Mouse (Mus musculus) adrenal gland, postnatal 25 days (tissue): ENCODE data around the gene Isoc2a. TPM values are rescaled to one million over a fixed set of nuclear protein-coding genes. Genes with fewer than 3 reads are reported as not detected.

Source experiments
- DNase-seq: peaks from one replicate; pipeline ENCODE4 v3.0.0; 2021; ENCODE audit warnings: mixed read lengths
- total RNA-seq: library from RNA; stranded (reverse); gene quantifications from 2 replicates; pipeline ENCODE4 v1.2.3, GENCODE M21; 2021

Gene Isoc2a
- total RNA-seq, 1 experiment from 2014 or later: 48.2 TPM

- DNase-seq: no peak
Measured at GRCm38 (mm10) chr7:4918681-4919080, 41.7 kb downstream of the Isoc2a start.

- DNase-seq: no peak
Measured at GRCm38 (mm10) chr7:4919096-4919495, 42.1 kb downstream of the Isoc2a start.

GRCm38 (mm10) chr7:4919971-4920370 is 43.0 kb downstream of the Isoc2a start:
- no peak for DNase-seq

GRCm38 (mm10) chr7:4920496-4920895 is 43.5 kb downstream of the Isoc2a start:
- no peak for DNase-seq

- no peak for DNase-seq
Measured at GRCm38 (mm10) chr7:4920976-4921823, 44.2 kb downstream of the Isoc2a start.

GRCm38 (mm10) chr7:4921824-4922482 is 45.0 kb downstream of the Isoc2a start, which contains the start of gene Nat14:
Nat14 (plus strand) TSS chr7:4922028.
- DNase-seq: no peak

- DNase-seq: peak; percentile 66
Measured at GRCm38 (mm10) chr7:4922508-4922907, 45.6 kb downstream of the Isoc2a start.

- DNase-seq: peak; percentile 44
Measured at GRCm38 (mm10) chr7:4922931-4923565, 46.1 kb downstream of the Isoc2a start.

GRCm38 (mm10) chr7:4923586-4924364 is 46.8 kb downstream of the Isoc2a start:
- DNase-seq: peak; percentile 71

GRCm38 (mm10) chr7:4924483-4924882 is 47.5 kb downstream of the Isoc2a start:
- no peak for DNase-seq

- DNase-seq: peak; percentile 39
Measured at GRCm38 (mm10) chr7:4924891-4925301, 47.9 kb downstream of the Isoc2a start.

- DNase-seq: no peak
Measured at GRCm38 (mm10) chr7:4925441-4926381, 48.8 kb downstream of the Isoc2a start, which contains the start of gene Ssc5d. Ssc5d (plus strand) TSS chr7:4925785.

- DNase-seq: no peak
Measured at GRCm38 (mm10) chr7:4926849-4927248, 49.9 kb downstream of the Isoc2a start.

GRCm38 (mm10) chr7:4927711-4928110 is 50.8 kb downstream of the Isoc2a start:
- DNase-seq: no peak

- DNase-seq: no peak
Measured at GRCm38 (mm10) chr7:4928323-4928722, 51.4 kb downstream of the Isoc2a start.

- no peak for DNase-seq
Measured at GRCm38 (mm10) chr7:4933103-4933502, 56.1 kb downstream of the Isoc2a start.

GRCm38 (mm10) chr7:4934160-4934914 is 57.4 kb downstream of the Isoc2a start:
- DNase-seq: no peak

GRCm38 (mm10) chr7:4936832-4937231 is 59.9 kb downstream of the Isoc2a start:
- DNase-seq: no peak

GRCm38 (mm10) chr7:4937392-4937791 is 60.4 kb downstream of the Isoc2a start:
- DNase-seq: no peak

GRCm38 (mm10) chr7:4938456-4938855 is 61.5 kb downstream of the Isoc2a start:
- peak; percentile 80 for DNase-seq
